Mouse (Mus musculus): ENCODE data around the gene Btnl9. TPM values are rescaled to one million over a fixed set of nuclear protein-coding genes. Genes with fewer than 3 reads are reported as not detected.
"Not testable (repeated sequence)": the region's sequence is repeated elsewhere in the genome, so short reads cannot be mapped to it uniquely, and the experiment has no call there.

The Btnl9 gene
- polyA plus RNA-seq, 1 experiment from 2014 or later, result not detected

GRCm38 (mm10) chr11:49202523-49203061, 15.6 kb upstream of the Btnl9 start:
- Histone ChIP-seq H3K4me2 (peak overlapping the region; percentile 79), H3K27me3 (no peaks in the 10 kb centered on the region), H3K27ac (peak overlapping the region; percentile 99), H3K4me1 (peaks cover 18% of the 10 kb centered on the region), H3K36me3 (replicated peaks) (peaks cover 8% of the 10 kb centered on the region), H3K9me3 (no peaks in the 10 kb centered on the region), H3K4me3 (replicated peaks) (peak overlapping the region; percentile 88), H3K9ac (peak overlapping the region; percentile 97)
- WGBS, result 3% methylated on average over 10 of the region's 10 CpGs
- peak; percentile 31 for ATAC-seq (ENCODE audit: low FRiP score)

GRCm38 (mm10) chr11:49202071-49202470, 15.1 kb upstream of the Btnl9 start:
- peaks cover 8% of the 10 kb centered on the region for H3K36me3 ChIP-seq (replicated peaks)
- peak overlapping the region; percentile 99; the same call in 1 of the 2 replicates for H3K27ac ChIP-seq
- H3K9me3 ChIP-seq, result no peaks in the 10 kb centered on the region
- no peak for ATAC-seq (ENCODE audit: low FRiP score)
- peak overlapping the region; percentile 79 for H3K4me2 ChIP-seq
- 69% methylated on average over 2 of the region's 2 CpGs for WGBS
- no peaks in the 10 kb centered on the region for H3K27me3 ChIP-seq
- H3K4me1 ChIP-seq, result peaks cover 18% of the 10 kb centered on the region
- peak overlapping the region; percentile 88 for H3K4me3 ChIP-seq (replicated peaks)
- peak overlapping the region; percentile 97 for H3K9ac ChIP-seq

GRCm38 (mm10) chr11:49201142-49201541, 14.2 kb upstream of the Btnl9 start:
- Histone ChIP-seq H3K27me3 (no peaks in the 10 kb centered on the region), H3K4me1 (peaks cover 18% of the 10 kb centered on the region), H3K9me3 (no peaks in the 10 kb centered on the region), H3K9ac (no peak overlapping the region), H3K4me3 (replicated peaks) (no peak overlapping the region), H3K36me3 (replicated peaks) (no peaks in the 10 kb centered on the region; the same call in 1 of the 2 replicates), H3K4me2 (no peak overlapping the region), H3K27ac (no peak overlapping the region)
- no peak for ATAC-seq (ENCODE audit: low FRiP score)

- no peak for ATAC-seq (ENCODE audit: low FRiP score)
- Histone ChIP-seq H3K4me1 (peaks cover 18% of the 10 kb centered on the region), H3K4me3 (replicated peaks) (no peak overlapping the region), H3K9me3 (no peaks in the 10 kb centered on the region), H3K4me2 (no peak overlapping the region), H3K36me3 (replicated peaks) (no peaks in the 10 kb centered on the region), H3K27me3 (no peaks in the 10 kb centered on the region), H3K9ac (no peak overlapping the region), H3K27ac (no peak overlapping the region)
Observed at GRCm38 (mm10) chr11:49200666-49201065, 13.7 kb upstream of the Btnl9 start.

- no peaks in the 10 kb centered on the region for H3K36me3 ChIP-seq (replicated peaks)
- H3K4me3 ChIP-seq (replicated peaks), result no peak overlapping the region
- H3K9me3 ChIP-seq, result no peaks in the 10 kb centered on the region
- no peak overlapping the region for H3K27ac ChIP-seq
- no peaks in the 10 kb centered on the region for H3K4me1 ChIP-seq
- no peak for ATAC-seq (ENCODE audit: low FRiP score)
- no peak overlapping the region for H3K9ac ChIP-seq
- H3K27me3 ChIP-seq, result no peaks in the 10 kb centered on the region
- no peak overlapping the region for H3K4me2 ChIP-seq
- WGBS, result 91% methylated on average over 7 of the region's 7 CpGs
Observed at GRCm38 (mm10) chr11:49195819-49196322, 8.9 kb upstream of the Btnl9 start.

GRCm38 (mm10) chr11:49194771-49195170, 7.8 kb upstream of the Btnl9 start:
- not testable (repeated sequence) for H3K27me3 ChIP-seq; H3K4me1 ChIP-seq; H3K36me3 ChIP-seq (replicated peaks); H3K4me2 ChIP-seq; H3K4me3 ChIP-seq (replicated peaks); H3K27ac ChIP-seq; ATAC-seq (ENCODE audit: low FRiP score); H3K9me3 ChIP-seq; H3K9ac ChIP-seq
- 95% methylated on average over 9 of the region's 9 CpGs for WGBS

GRCm38 (mm10) chr11:49191083-49191482, 4.1 kb upstream of the Btnl9 start:
- H3K9ac ChIP-seq, result no peak overlapping the region
- no peak overlapping the region for H3K4me2 ChIP-seq
- no peaks in the 10 kb centered on the region for H3K9me3 ChIP-seq
- no peaks in the 10 kb centered on the region for H3K36me3 ChIP-seq (replicated peaks)
- no peak overlapping the region for H3K27ac ChIP-seq
- H3K27me3 ChIP-seq, result no peaks in the 10 kb centered on the region
- no peak overlapping the region for H3K4me3 ChIP-seq (replicated peaks)
- no peaks in the 10 kb centered on the region for H3K4me1 ChIP-seq
- 57% methylated on average over 2 of the region's 2 CpGs for WGBS
- no peak for ATAC-seq (ENCODE audit: low FRiP score)

GRCm38 (mm10) chr11:49189737-49190136, 2.8 kb upstream of the Btnl9 start:
- Histone ChIP-seq H3K27ac (no peak overlapping the region), H3K4me1 (no peaks in the 10 kb centered on the region), H3K27me3 (no peaks in the 10 kb centered on the region), H3K4me2 (no peak overlapping the region), H3K4me3 (replicated peaks) (no peak overlapping the region), H3K9ac (no peak overlapping the region), H3K9me3 (no peaks in the 10 kb centered on the region), H3K36me3 (replicated peaks) (no peaks in the 10 kb centered on the region)
- ATAC-seq (ENCODE audit: low FRiP score), result no peak
- 9% methylated on average over 7 of the region's 7 CpGs for WGBS

GRCm38 (mm10) chr11:49187701-49188100, 742 bp upstream of the Btnl9 start:
- H3K36me3 ChIP-seq (replicated peaks), result no peaks in the 10 kb centered on the region
- WGBS, result 78% methylated on average over 10 of the region's 10 CpGs

GRCm38 (mm10) chr11:49186452-49186851, 507 bp downstream of the Btnl9 start:
- Histone ChIP-seq H3K27me3 (no peaks in the 10 kb centered on the region), H3K4me3 (replicated peaks) (no peak overlapping the region), H3K4me1 (no peaks in the 10 kb centered on the region), H3K27ac (no peak overlapping the region), H3K9ac (no peak overlapping the region), H3K36me3 (replicated peaks) (no peaks in the 10 kb centered on the region), H3K9me3 (no peaks in the 10 kb centered on the region), H3K4me2 (no peak overlapping the region)
- WGBS, result 78% methylated on average over 6 of the region's 6 CpGs
- ATAC-seq (ENCODE audit: low FRiP score), result no peak

More at GRCm38 (mm10) chr11:49187701-49188100, 742 bp upstream of the Btnl9 start:
- Histone ChIP-seq H3K27ac (no peak overlapping the region), H3K9me3 (no peaks in the 10 kb centered on the region), H3K4me2 (no peak overlapping the region), H3K4me1 (no peaks in the 10 kb centered on the region), H3K27me3 (no peaks in the 10 kb centered on the region), H3K9ac (no peak overlapping the region), H3K4me3 (replicated peaks) (no peak overlapping the region)
- no peak for ATAC-seq (ENCODE audit: low FRiP score)

GRCm38 (mm10) chr11:49183172-49183571, 3.8 kb downstream of the Btnl9 start:
- Histone ChIP-seq H3K4me1 (no peaks in the 10 kb centered on the region), H3K9ac (no peak overlapping the region), H3K27ac (no peak overlapping the region), H3K4me2 (no peak overlapping the region), H3K9me3 (no peaks in the 10 kb centered on the region), H3K4me3 (replicated peaks) (no peak overlapping the region), H3K27me3 (no peaks in the 10 kb centered on the region), H3K36me3 (replicated peaks) (no peaks in the 10 kb centered on the region)
- 68% methylated on average over 1 of the region's 1 CpGs for WGBS
- no peak for ATAC-seq (ENCODE audit: low FRiP score)

- not testable (repeated sequence) for ATAC-seq (ENCODE audit: low FRiP score); H3K36me3 ChIP-seq (replicated peaks); H3K4me1 ChIP-seq; H3K4me3 ChIP-seq (replicated peaks); H3K27me3 ChIP-seq; H3K9ac ChIP-seq; H3K27ac ChIP-seq; H3K4me2 ChIP-seq; H3K9me3 ChIP-seq
- WGBS, result 95% methylated on average over 4 of the region's 4 CpGs
Observed at GRCm38 (mm10) chr11:49176047-49176779, 10.7 kb downstream of the Btnl9 start.

- no peak overlapping the region for H3K27ac ChIP-seq
- H3K36me3 ChIP-seq (replicated peaks), result no peaks in the 10 kb centered on the region
- no peak overlapping the region for H3K4me3 ChIP-seq (replicated peaks)
- no peak overlapping the region for H3K9ac ChIP-seq
- no peak overlapping the region for H3K4me2 ChIP-seq
- no peaks in the 10 kb centered on the region for H3K4me1 ChIP-seq
- ATAC-seq (ENCODE audit: low FRiP score), result no peak
- no peaks in the 10 kb centered on the region for H3K9me3 ChIP-seq
- peaks cover 2% of the 10 kb centered on the region for H3K27me3 ChIP-seq
- WGBS, result 93% methylated on average over 8 of the region's 8 CpGs
Observed at GRCm38 (mm10) chr11:49175345-49175744, 11.6 kb downstream of the Btnl9 start.

Data from forebrain, embryonic 12.5 days (tissue).